Mouse (Mus musculus) embryonic fibroblast, embryonic 13.5 days (primary cell): Measurements from ENCODE around the gene BC030867.

Source experiments
- CTCF ChIP-seq: IDR thresholded peaks from 2 replicates; pipeline ENCODE4 v1.5.1; 2011; ENCODE audit warnings: mild to moderate bottlenecking, control low read depth, low read length, moderate library complexity, borderline replicate concordance; ENCODE audit not compliant: insufficient read depth
- POLR2A ChIP-seq: IDR thresholded peaks from 2 replicates; pipeline ENCODE4 v1.6.1; 2011; ENCODE audit warnings: low read depth, mild to moderate bottlenecking, control low read depth, low read length, moderate library complexity

GRCm38 (mm10) chr11:102216056-102216885 lies 32.4 kb upstream of the BC030867 start:
- TF ChIP-seq POLR2A (no peak), CTCF (no peak)
